Mouse (Mus musculus): ENCODE measurements around the gene Mindy1.

GRCm38 (mm10) chr3:95270766-95271364, 10.3 kb upstream of the Mindy1 start:
- TF ChIP-seq CTCF (IDR thresholded peaks at IDR 0.05; ENCODE audit: extremely low read depth, insufficient read depth, low read length) (no peak), POLR2A (IDR thresholded peaks at IDR 0.05; ENCODE audit: extremely low read depth, insufficient read depth, low read length) (no peak)

All from cortical plate, adult 2 months (tissue).